Mouse (Mus musculus): ENCODE results near the gene Cadm4.

Cadm4 gene

DNA sequence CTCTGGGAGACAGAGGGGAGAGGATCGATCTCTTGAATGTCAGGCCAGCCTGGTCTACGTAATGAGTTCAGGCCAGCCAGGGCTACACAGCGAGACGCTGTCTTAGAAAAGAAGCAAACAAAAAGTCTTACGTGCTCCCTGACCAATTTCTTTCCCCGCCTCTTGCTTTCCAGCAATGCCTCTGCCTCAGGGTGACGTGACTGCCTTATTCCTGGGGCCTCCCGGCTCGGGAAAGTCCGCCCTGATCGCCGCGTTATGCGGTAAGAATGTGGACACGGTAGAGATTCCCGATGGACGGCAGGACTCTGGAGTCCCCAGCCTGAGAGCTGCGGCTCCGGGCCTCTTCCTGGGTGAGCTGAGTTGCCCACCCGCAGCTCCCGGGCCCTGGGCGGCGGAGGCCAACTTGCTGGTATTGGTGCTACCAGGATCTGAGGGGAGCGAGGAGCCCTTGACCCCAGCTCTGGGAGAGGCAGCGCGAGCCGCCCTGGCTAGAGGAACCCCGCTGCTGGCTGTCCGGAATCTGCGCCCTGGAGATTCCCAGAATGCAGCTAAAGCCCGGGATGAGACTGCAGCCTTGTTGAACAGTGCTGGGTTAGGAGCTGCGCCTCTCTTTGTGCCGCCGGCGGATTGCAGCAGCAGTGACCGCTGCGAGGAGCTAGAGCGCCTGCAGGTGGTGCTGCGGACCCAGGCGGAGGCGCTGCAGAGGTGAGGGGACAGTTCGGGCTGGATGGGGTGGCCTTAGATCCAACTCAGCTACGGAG lies 49.6 kb downstream of the Cadm4 start:
- peak; percentile 77 for DNase-seq (ENCODE audit: low read depth)

DNA sequence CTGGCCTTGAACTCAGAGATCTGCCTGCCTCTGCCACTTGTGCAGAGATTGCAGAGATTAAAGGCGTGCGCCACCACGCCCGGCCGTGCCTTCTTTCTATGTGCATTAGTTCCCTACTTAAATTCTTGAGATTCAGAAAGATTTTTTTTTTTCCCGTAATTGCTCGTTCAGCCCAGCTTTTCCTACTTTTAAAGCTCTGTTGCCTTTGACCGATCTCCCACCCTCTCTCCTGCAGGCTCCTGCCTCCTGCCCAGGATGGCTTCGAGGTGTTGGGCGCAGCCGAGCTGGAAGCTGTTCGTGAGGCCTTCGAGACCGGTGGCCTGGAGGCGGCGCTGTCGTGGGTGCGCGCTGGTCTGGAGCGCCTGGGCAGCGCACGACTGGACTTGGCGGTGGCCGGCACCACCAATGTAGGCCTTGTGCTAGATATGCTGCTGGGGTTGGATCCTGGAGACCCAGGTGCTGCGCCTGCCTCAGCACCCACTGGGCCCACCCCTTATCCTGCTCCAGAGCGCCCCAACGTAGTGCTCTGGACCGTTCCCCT lies 51.3 kb downstream of the Cadm4 start:
- no peak for DNase-seq (ENCODE audit: low read depth)

- DNase-seq (ENCODE audit: low read depth): no peak
These were observed 52.0 kb downstream of the Cadm4 start for GRCm38 (mm10) chr7:24533806-24534205.

DNA sequence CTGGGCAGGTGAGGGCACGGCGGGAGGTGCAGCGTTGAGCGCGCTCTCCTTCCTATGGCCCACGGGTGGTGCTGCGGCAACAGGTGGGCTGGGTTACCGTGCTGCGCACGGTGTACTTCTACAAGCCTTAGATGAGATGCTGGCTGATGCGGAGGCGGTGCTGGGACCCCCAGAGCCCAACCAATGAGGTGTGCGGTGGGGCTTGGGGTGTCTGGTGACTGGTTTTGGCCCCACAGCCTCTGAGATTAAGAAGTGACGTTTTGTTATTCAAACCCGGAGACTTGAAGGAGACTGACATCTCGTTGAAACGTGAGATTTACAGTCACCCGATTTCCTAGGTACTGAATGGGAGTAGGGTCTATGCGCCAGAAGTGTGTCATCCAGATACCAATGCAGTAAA lies 52.5 kb downstream of the Cadm4 start:
- no peak for DNase-seq (ENCODE audit: low read depth)

GRCm38 (mm10) chr7:24537081-24537480 lies 55.3 kb downstream of the Cadm4 start:
- no peak for DNase-seq (ENCODE audit: low read depth)

DNA sequence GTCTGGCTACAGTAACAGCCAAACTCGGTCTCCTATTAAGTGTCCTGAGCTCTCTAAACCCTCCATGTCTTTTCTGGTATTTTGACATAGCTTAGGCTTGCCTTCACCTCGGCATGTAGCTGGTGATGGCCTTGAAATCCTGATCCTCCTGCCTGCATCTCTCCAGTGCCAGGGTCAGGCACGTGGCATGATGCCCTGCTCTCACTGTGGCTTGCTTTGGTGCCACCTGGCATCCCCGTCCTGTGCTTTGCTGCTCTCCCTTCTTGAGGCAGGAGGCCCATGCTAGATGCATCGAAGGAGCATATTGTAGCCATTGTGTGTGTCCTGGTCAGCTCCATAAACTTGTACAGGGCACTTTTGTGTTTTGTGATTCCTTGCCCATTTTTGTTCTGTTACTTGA lies 55.8 kb downstream of the Cadm4 start:
- no peak for DNase-seq (ENCODE audit: low read depth)

DNA sequence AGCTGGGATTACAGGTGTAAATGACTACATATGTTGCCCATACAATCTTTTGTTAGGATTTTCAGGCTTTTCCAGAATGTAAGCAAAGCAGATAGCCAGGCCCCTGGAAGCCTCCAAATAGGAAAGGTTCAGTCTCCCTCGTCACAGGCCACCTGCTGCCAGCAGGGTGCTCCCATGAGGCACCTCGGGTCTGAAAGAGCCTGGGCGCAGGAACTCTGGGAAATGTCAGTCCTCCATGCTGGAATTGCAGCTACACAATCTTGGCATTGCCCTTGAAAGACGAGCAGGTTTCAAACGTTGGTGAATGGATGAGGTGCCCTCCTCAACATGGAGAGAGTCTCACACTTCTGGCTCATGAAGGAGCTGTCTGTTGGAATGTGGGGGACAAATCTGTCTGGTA lies 56.3 kb downstream of the Cadm4 start:
- DNase-seq (ENCODE audit: low read depth): no peak

GRCm38 (mm10) chr7:24538701-24539100 lies 56.9 kb downstream of the Cadm4 start:
- DNase-seq (ENCODE audit: low read depth): peak; percentile 28

DNA sequence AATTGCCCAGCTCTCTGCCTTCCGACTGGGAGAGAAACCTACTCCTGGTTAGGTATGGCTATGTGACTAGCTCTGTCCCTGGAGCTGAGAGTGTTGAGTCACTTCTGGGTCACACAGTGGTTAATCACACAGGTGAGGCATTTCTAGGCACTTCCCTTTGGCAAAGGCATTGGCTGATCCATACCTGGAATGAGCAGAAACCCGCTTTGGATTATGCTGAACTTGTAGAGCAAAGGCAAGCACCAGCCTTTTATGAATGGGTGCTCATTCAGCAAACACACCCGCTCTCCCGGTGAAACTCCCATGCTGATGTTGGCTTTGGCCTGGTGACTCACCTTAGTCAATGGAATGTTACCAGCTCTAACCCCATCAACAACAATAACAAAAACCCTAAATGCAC lies 57.9 kb downstream of the Cadm4 start:
- no peak for DNase-seq (ENCODE audit: low read depth)

GRCm38 (mm10) chr7:24544506-24544905 lies 62.7 kb downstream of the Cadm4 start:
- peak; percentile 51 for DNase-seq (ENCODE audit: low read depth)

- DNase-seq (ENCODE audit: low read depth): no peak
These were observed 64.3 kb downstream of the Cadm4 start, which contains the start of the genes Pinlyp and Xrcc1 for GRCm38 (mm10) chr7:24546068-24546614. TSS of gene Pinlyp (minus strand) at chr7:24546118. TSS of gene Xrcc1 (plus strand) at chr7:24546289.

GRCm38 (mm10) chr7:24546634-24547389 lies 65.0 kb downstream of the Cadm4 start:
- peak; percentile 99 for DNase-seq (ENCODE audit: low read depth)

DNA sequence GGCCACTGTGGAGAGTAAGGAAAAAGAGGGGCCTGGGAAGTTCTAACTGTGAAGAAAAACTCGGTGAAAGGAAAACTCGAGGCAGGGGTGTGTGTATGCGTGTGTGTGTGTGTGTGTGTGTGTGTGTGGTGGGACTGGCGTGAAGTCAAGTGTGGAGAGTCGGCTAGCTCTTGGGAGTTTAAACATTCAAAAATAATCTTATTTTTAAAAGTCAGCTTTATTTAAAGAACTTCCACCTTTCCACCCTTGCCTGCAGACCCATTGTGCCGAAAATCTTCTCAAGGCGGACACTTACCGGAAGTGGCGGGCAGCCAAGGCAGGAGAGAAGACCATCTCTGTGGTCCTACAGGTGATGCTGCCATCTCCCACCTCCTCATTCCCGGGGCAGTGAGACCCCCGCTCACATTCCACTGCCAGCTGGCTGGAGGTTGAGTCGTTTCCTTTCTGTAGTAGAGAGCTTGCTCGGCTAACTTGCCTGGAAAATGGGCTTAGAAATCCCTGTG lies 65.8 kb downstream of the Cadm4 start:
- no peak for DNase-seq (ENCODE audit: low read depth)

DNA sequence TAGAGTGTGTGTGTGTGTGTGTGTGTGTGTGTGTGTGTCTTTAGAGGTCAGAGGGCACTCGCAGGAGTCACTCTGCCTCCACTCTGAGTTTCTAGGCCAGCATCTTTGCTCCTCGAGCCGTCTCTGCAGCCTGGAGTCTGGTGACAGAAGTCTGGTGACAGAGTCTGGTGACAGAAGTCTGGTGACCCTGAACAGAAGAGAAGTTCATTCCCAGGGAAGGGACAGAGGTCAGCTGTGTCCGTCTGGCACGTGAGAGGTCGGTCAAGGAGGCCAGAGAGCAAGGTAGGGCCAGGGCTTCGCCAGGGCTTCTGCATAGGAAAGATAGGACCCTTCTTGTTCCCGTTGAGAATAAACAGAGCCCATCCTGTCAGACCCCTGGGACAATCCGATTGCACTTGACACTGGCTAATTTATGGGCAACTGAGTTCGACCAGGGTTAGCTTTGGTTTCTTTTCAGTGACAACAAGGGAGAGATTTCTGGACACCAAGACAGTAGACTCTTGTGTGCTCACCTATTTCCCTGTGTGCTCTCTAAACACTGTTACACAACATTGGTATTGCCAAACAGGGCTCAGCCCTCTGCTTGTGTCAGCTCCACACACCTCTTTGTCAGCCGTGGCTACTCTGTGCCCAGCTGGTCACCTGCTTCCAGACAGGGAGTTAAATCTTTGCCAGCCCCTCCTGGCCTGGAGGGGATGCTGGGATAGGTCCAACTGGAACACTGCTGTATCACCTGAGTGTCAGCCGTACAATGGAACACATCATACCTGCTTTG lies 70.3 kb downstream of the Cadm4 start:
- DNase-seq (ENCODE audit: low read depth): no peak

All from 416B (cell line).